Mouse (Mus musculus) liver, embryonic 13.5 days (tissue): ENCODE results near the gene Endou. TPM values are rescaled to one million over a fixed set of nuclear protein-coding genes. Genes with fewer than 3 reads are reported as not detected.

Source experiments
- ATAC-seq: fragments of 200-750 bp; cut with Nextera tagmentation; 2 replicates; pipeline ENCODE4 v1.8.0; 2017; ENCODE audit warnings: low read depth, mild to moderate bottlenecking, moderate number of reproducible peaks, moderate library complexity
- DNase-seq: peaks from one replicate; pipeline ENCODE4 v3.0.0; 2022
- H3K27ac ChIP-seq: fragments of 300-500 bp; sonication (generic); 2 replicates; pipeline ENCODE4 v1.5.1; 2015; ENCODE audit warnings: moderate library complexity, mild to moderate bottlenecking, inconsistent platforms
- H3K27me3 ChIP-seq: fragments of 300-500 bp; sonication (generic); 2 replicates; pipeline ENCODE4 v1.6.1; 2015; ENCODE audit warnings: mild to moderate bottlenecking, inconsistent platforms
- H3K36me3 ChIP-seq: fragments of 300-500 bp; sonication (generic); 2 replicates; pipeline ENCODE4 v1.6.1; 2015; ENCODE audit warnings: mild to moderate bottlenecking, inconsistent platforms
- H3K4me1 ChIP-seq: fragments of 300-500 bp; sonication (generic); replicated peaks from 2 replicates; pipeline ENCODE4 v1.6.1; 2015; ENCODE audit warnings: inconsistent platforms
- H3K4me2 ChIP-seq: fragments of 300-500 bp; sonication (generic); 2 replicates; pipeline ENCODE4 v1.6.1; 2015; ENCODE audit warnings: inconsistent platforms, mild to moderate bottlenecking, moderate library complexity
- H3K4me3 ChIP-seq: fragments of 300-500 bp; sonication (generic); replicated peaks from 2 replicates; pipeline ENCODE4 v1.5.1; 2015; ENCODE audit warnings: mild to moderate bottlenecking, inconsistent platforms
- H3K9ac ChIP-seq: fragments of 300-500 bp; sonication (generic); 2 replicates; pipeline ENCODE4 v1.6.1; 2015; ENCODE audit warnings: mild to moderate bottlenecking, inconsistent platforms
- H3K9me3 ChIP-seq: fragments of 300-500 bp; sonication (generic); replicated peaks from 2 replicates; pipeline ENCODE4 v1.6.1; 2016; ENCODE audit warnings: inconsistent platforms
- WGBS: fragments of 180-500 bp; shearing (Covaris S2); methylation state at CpG from one replicate; pipeline ENCODE4 v1.1.7; 2015; ENCODE audit not compliant: insufficient replicate concordance; 5-methylcytosine and 5-hydroxymethylcytosine counted together
- polyA plus RNA-seq: library from polyadenylated mRNA; unstranded; fragments of >200 nt; fragmentation: Nextera tagmentation; extraction: Ambion mirVana; gene quantifications from 2 replicates; pipeline ENCODE4 v1.2.1, GENCODE M21; 2015

Gene Endou
- polyA plus RNA-seq, 1 experiment from 2014 or later, result not detected

- Histone ChIP-seq H3K27ac (no peak overlapping the region), H3K4me1 (peaks cover 16% of the 10 kb centered on the region), H3K9ac (no peak overlapping the region), H3K27me3 (peaks cover 77% of the 10 kb centered on the region), H3K36me3 (no peaks in the 10 kb centered on the region), H3K4me2 (peak overlapping the region; percentile 71), H3K9me3 (no peaks in the 10 kb centered on the region), H3K4me3 (peak overlapping the region; percentile 51)
- WGBS, result 13% methylated on average over 23 of the region's 23 CpGs
- DNase-seq, result no peak
- no peak for ATAC-seq
These were observed 35.6 kb upstream of the Endou start for GRCm38 (mm10) chr15:97766594-97767279.

GRCm38 (mm10) chr15:97766194-97766593, 35.1 kb upstream of the Endou start:
- peak overlapping the region; percentile 71 for H3K4me2 ChIP-seq
- no peak overlapping the region for H3K9ac ChIP-seq
- H3K27me3 ChIP-seq, result peaks cover 74% of the 10 kb centered on the region
- no peak for DNase-seq
- H3K27ac ChIP-seq, result no peak overlapping the region
- WGBS, result 24% methylated on average over 8 of the region's 8 CpGs
- H3K4me3 ChIP-seq, result peak overlapping the region; percentile 51
- ATAC-seq, result no peak
- H3K36me3 ChIP-seq, result no peaks in the 10 kb centered on the region
- no peaks in the 10 kb centered on the region for H3K9me3 ChIP-seq
- H3K4me1 ChIP-seq, result peaks cover 16% of the 10 kb centered on the region

- Histone ChIP-seq H3K36me3 (no peaks in the 10 kb centered on the region), H3K4me3 (no peak overlapping the region), H3K27me3 (peaks cover 64% of the 10 kb centered on the region), H3K4me1 (peaks cover 19% of the 10 kb centered on the region), H3K4me2 (no peak overlapping the region), H3K9me3 (no peaks in the 10 kb centered on the region), H3K9ac (no peak overlapping the region), H3K27ac (no peak overlapping the region)
- ATAC-seq, result no peak
- no peak for DNase-seq
- 33% methylated on average over 13 of the region's 13 CpGs for WGBS
These were observed 34.1 kb upstream of the Endou start for GRCm38 (mm10) chr15:97765090-97765794.

GRCm38 (mm10) chr15:97764532-97764931, 33.4 kb upstream of the Endou start:
- Histone ChIP-seq H3K4me1 (peaks cover 24% of the 10 kb centered on the region), H3K27ac (no peak overlapping the region), H3K27me3 (peaks cover 58% of the 10 kb centered on the region), H3K4me2 (no peak overlapping the region), H3K36me3 (no peaks in the 10 kb centered on the region), H3K4me3 (no peak overlapping the region), H3K9ac (no peak overlapping the region), H3K9me3 (no peaks in the 10 kb centered on the region)
- 64% methylated on average over 2 of the region's 2 CpGs for WGBS
- ATAC-seq, result no peak
- no peak for DNase-seq

GRCm38 (mm10) chr15:97763256-97764049, 32.3 kb upstream of the Endou start:
- WGBS, result 50% methylated on average over 9 of the region's 9 CpGs

GRCm38 (mm10) chr15:97762733-97763132, 31.6 kb upstream of the Endou start:
- no peak overlapping the region for H3K4me3 ChIP-seq
- H3K27ac ChIP-seq, result no peak overlapping the region
- peaks cover 20% of the 10 kb centered on the region for H3K4me1 ChIP-seq
- H3K9me3 ChIP-seq, result no peaks in the 10 kb centered on the region
- H3K36me3 ChIP-seq, result no peaks in the 10 kb centered on the region
- no peak for DNase-seq
- H3K4me2 ChIP-seq, result no peak overlapping the region
- no peak for ATAC-seq
- peaks cover 40% of the 10 kb centered on the region for H3K27me3 ChIP-seq
- 58% methylated on average over 9 of the region's 9 CpGs for WGBS
- no peak overlapping the region for H3K9ac ChIP-seq

More at GRCm38 (mm10) chr15:97763256-97764049, 32.3 kb upstream of the Endou start:
- ATAC-seq, result no peak
- Histone ChIP-seq H3K4me2 (no peak overlapping the region), H3K27me3 (peaks cover 47% of the 10 kb centered on the region), H3K4me1 (peaks cover 24% of the 10 kb centered on the region), H3K27ac (no peak overlapping the region), H3K4me3 (no peak overlapping the region), H3K9ac (no peak overlapping the region), H3K36me3 (no peaks in the 10 kb centered on the region), H3K9me3 (no peaks in the 10 kb centered on the region)
- no peak for DNase-seq

- Histone ChIP-seq H3K27ac (no peak overlapping the region), H3K4me3 (no peak overlapping the region)
- 66% methylated on average over 13 of the region's 13 CpGs for WGBS
These were observed 30.3 kb upstream of the Endou start for GRCm38 (mm10) chr15:97761438-97761837.

GRCm38 (mm10) chr15:97760952-97761351, 29.8 kb upstream of the Endou start:
- 55% methylated on average over 5 of the region's 5 CpGs for WGBS
- no peaks in the 10 kb centered on the region for H3K9me3 ChIP-seq
- H3K9ac ChIP-seq, result no peak overlapping the region
- ATAC-seq (no peak), DNase-seq (no peak)
- no peaks in the 10 kb centered on the region for H3K36me3 ChIP-seq
- no peak overlapping the region for H3K4me3 ChIP-seq
- H3K27me3 ChIP-seq, result peaks cover 26% of the 10 kb centered on the region
- H3K27ac ChIP-seq, result no peak overlapping the region
- H3K4me1 ChIP-seq, result peaks cover 8% of the 10 kb centered on the region; the same call in 1 of the 2 replicates
- H3K4me2 ChIP-seq, result peak overlapping the region; percentile 14; the same call in 1 of the 2 replicates

More at GRCm38 (mm10) chr15:97761438-97761837, 30.3 kb upstream of the Endou start:
- H3K27me3 ChIP-seq, result peaks cover 31% of the 10 kb centered on the region
- peak; percentile 28; the same call in 1 of the 2 replicates for ATAC-seq
- no peaks in the 10 kb centered on the region for H3K9me3 ChIP-seq
- H3K4me1 ChIP-seq, result peaks cover 8% of the 10 kb centered on the region; the same call in 1 of the 2 replicates
- H3K4me2 ChIP-seq, result peak overlapping the region; percentile 14; the same call in 1 of the 2 replicates
- H3K9ac ChIP-seq, result no peak overlapping the region
- no peaks in the 10 kb centered on the region for H3K36me3 ChIP-seq
- DNase-seq, result no peak

- no peak overlapping the region for H3K4me3 ChIP-seq
- H3K4me1 ChIP-seq, result peaks cover 8% of the 10 kb centered on the region; the same call in 1 of the 2 replicates
- no peak overlapping the region for H3K9ac ChIP-seq
- ATAC-seq, result no peak
- H3K36me3 ChIP-seq, result no peaks in the 10 kb centered on the region
- no peak overlapping the region for H3K27ac ChIP-seq
- DNase-seq, result no peak
- 63% methylated on average over 9 of the region's 9 CpGs for WGBS
- H3K4me2 ChIP-seq, result no peak overlapping the region
- H3K9me3 ChIP-seq, result no peaks in the 10 kb centered on the region
- H3K27me3 ChIP-seq, result peaks cover 16% of the 10 kb centered on the region
These were observed 28.9 kb upstream of the Endou start for GRCm38 (mm10) chr15:97760006-97760405.

GRCm38 (mm10) chr15:97755361-97755760, 24.2 kb upstream of the Endou start:
- H3K36me3 ChIP-seq, result no peaks in the 10 kb centered on the region
- DNase-seq (no peak), ATAC-seq (no peak; the same call in 1 of the 2 replicates)

GRCm38 (mm10) chr15:97754476-97754875, 23.3 kb upstream of the Endou start:
- ATAC-seq, result no peak
- Histone ChIP-seq H3K9me3 (no peaks in the 10 kb centered on the region), H3K27me3 (peaks cover 4% of the 10 kb centered on the region; the same call in 1 of the 2 replicates), H3K36me3 (no peaks in the 10 kb centered on the region), H3K9ac (no peak overlapping the region), H3K4me3 (no peak overlapping the region), H3K4me2 (no peak overlapping the region), H3K4me1 (peaks cover 8% of the 10 kb centered on the region), H3K27ac (no peak overlapping the region)
- WGBS, result 57% methylated on average over 6 of the region's 6 CpGs
- no peak for DNase-seq

More at GRCm38 (mm10) chr15:97755361-97755760, 24.2 kb upstream of the Endou start:
- peaks cover 4% of the 10 kb centered on the region; the same call in 1 of the 2 replicates for H3K27me3 ChIP-seq
- H3K9ac ChIP-seq, result no peak overlapping the region
- no peak overlapping the region for H3K27ac ChIP-seq
- H3K4me2 ChIP-seq, result no peak overlapping the region
- H3K4me1 ChIP-seq, result peaks cover 12% of the 10 kb centered on the region
- WGBS, result 59% methylated on average over 8 of the region's 8 CpGs
- no peaks in the 10 kb centered on the region for H3K9me3 ChIP-seq
- H3K4me3 ChIP-seq, result no peak overlapping the region
